Mouse (Mus musculus) heart, embryonic 16.5 days (tissue): ENCODE measurements around the gene Acsm5. TPM values are rescaled to one million over a fixed set of nuclear protein-coding genes. Genes with fewer than 3 reads are reported as not detected.

Experiments
- ATAC-seq: fragments of 200-750 bp; cut with Nextera tagmentation; replicated peaks from 2 replicates; pipeline ENCODE4 v1.8.0; 2017; ENCODE audit warnings: moderate number of reproducible peaks; ENCODE audit not compliant: insufficient read depth, low FRiP score; ENCODE audit errors: extremely low read depth
- H3K27ac ChIP-seq: fragments of 300-500 bp; sonication (generic); 2 replicates; pipeline ENCODE4 v1.5.1; 2014; ENCODE audit warnings: mild to moderate bottlenecking, low read length, control low read depth, moderate library complexity
- H3K27me3 ChIP-seq: fragments of 300-500 bp; sonication (generic); 2 replicates; pipeline ENCODE4 v1.6.1; 2014; ENCODE audit warnings: low read length, mixed read lengths; ENCODE audit not compliant: control insufficient read depth, insufficient read depth
- H3K36me3 ChIP-seq: fragments of 300-500 bp; sonication (generic); 2 replicates; pipeline ENCODE4 v1.6.1; 2014; ENCODE audit not compliant: control insufficient read depth, insufficient read depth
- H3K4me1 ChIP-seq: fragments of 300-500 bp; sonication (generic); 2 replicates; pipeline ENCODE4 v1.6.1; 2014; ENCODE audit warnings: low read length, mixed read lengths; ENCODE audit not compliant: control insufficient read depth, insufficient read depth
- H3K4me2 ChIP-seq: fragments of 300-500 bp; sonication (generic); 2 replicates; pipeline ENCODE4 v1.6.1; 2014; ENCODE audit warnings: low read depth, mild to moderate bottlenecking, control low read depth, low read length
- H3K4me3 ChIP-seq: fragments of 300-500 bp; sonication (generic); 2 replicates; pipeline ENCODE4 v1.5.1; 2014; ENCODE audit warnings: mild to moderate bottlenecking, control low read depth, low read length
- H3K9ac ChIP-seq: fragments of 300-500 bp; sonication (generic); 2 replicates; pipeline ENCODE4 v1.6.1; 2014; ENCODE audit warnings: low read length, control low read depth
- H3K9me3 ChIP-seq: fragments of 300-500 bp; sonication (generic); replicated peaks from 2 replicates; pipeline ENCODE4 v1.6.1; 2016; ENCODE audit warnings: low read length; ENCODE audit not compliant: control insufficient read depth
- WGBS: fragments of 180-500 bp; shearing (Covaris S2); extraction: QIAGEN DNeasy Blood & Tissue Kit; methylation state at CpG from one replicate; pipeline ENCODE4 v1.1.7; 2014; 5-methylcytosine and 5-hydroxymethylcytosine counted together
- polyA plus RNA-seq: library from polyadenylated mRNA; unstranded; fragments of >200 nt; fragmentation: Nextera tagmentation; extraction: Ambion mirVana; gene quantifications from 2 replicates; pipeline ENCODE4 v1.2.1, GENCODE M21; 2015

Acsm5 gene
- polyA plus RNA-seq = not detected in 2 replicates

DNA sequence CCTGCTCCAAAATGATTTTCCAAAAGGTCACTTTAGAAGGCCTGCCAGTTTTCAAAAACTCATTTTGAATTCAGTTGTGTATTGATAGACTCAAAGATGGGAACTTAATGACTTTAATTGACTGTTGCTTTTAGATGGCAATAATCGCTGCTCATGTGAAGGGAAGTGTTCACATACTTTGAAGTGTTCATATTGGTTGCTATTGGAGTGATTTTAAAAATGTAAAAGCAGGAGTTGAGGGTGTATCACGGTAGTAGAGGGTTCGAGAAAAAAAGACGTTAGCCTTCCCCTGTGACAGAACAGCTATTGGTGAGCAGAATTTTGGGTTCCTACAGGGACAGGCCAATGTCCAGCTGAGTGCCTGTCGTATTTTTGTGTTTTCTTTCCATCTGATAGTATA, at the start of gene Acsm5:
Gene Acsm5, plus strand, starts transcription at position 301 of the 400 bp plus-strand sequence.
- WGBS = 66% methylated on average over 5 of the region's 5 CpGs
- no peak within 1 kb of the TSS for H3K4me2 ChIP-seq
- H3K9me3 ChIP-seq = no peaks in the 10 kb centered on the region
- no peaks in the 10 kb centered on the region for H3K4me1 ChIP-seq
- no peaks in the 10 kb centered on the region for H3K27me3 ChIP-seq
- H3K27ac ChIP-seq = no peak within 1 kb of the TSS
- H3K4me3 ChIP-seq = no peak within 1 kb of the TSS
- H3K36me3 ChIP-seq = no peaks in the 10 kb centered on the region
- no peak for ATAC-seq
- H3K9ac ChIP-seq = no peak within 1 kb of the TSS

DNA sequence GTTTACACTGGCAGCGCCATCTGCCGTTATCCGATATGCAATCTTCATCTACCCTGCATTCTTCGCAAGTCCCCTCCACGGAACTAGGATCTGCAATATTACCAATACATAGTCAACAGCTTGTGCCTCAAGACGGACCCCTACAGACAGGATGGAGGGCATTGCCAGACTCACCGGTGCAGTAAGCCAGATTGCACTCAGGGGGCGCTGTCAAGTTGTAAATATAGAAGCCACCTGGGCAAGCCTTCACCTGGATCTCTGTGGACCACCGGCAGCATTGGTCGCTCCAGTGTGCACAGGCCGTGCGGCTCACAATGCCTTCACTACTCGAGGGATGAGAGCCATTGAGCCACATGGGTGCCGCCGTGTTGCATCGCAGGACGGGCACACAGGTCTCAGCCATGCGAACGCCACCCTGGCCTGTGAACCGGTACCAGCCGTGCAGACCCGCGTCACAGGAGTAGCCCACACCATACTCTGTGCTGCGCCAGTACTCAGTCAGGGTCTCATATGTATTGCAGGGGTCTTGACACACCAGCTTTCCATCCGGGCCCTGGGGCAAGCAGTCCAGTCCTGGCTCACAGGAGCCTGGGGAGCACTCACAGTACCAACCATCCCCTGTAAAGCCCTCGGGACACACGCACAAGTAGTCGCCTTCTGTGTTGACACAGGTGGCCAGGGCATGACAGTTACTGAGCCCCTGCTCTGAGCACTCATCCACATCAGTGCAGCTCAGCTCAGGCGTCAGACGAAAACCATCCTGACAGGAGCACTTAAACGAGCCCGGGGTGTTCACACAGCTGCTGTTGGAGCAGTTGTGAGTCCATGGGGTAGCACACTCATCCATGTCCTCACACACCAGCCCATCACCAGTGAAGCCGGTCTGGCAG, 42.5 kb upstream of the Acsm5 start:
- Histone ChIP-seq H3K9ac (no peak overlapping the region), H3K27me3 (no peaks in the 10 kb centered on the region), H3K9me3 (no peaks in the 10 kb centered on the region), H3K4me3 (no peak overlapping the region), H3K4me1 (no peaks in the 10 kb centered on the region), H3K27ac (no peak overlapping the region), H3K4me2 (no peak overlapping the region), H3K36me3 (no peaks in the 10 kb centered on the region)
- no peak for ATAC-seq
- 60% methylated on average over 33 of the region's 33 CpGs for WGBS

DNA sequence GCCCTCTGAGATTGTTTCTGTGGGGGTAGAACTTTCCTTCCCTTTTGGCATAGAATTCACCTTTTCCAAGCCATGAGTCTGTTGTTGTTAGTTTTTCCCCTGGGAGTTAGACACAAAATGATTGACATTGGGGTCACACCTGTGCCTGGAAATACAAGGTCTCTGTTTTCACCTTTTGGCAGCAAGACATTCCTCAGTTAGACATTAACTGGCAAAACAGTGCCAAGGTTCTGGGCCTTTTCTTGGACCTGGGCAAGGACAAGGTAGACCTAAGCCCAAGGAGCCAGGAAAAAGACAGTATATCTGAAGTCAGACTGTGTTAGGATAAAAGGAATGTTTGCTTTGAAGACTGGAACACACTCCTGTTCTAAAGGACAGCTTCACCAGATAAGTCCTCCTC, 40.0 kb upstream of the Acsm5 start, which contains the start of gene Umod:
Gene Umod, minus strand, starts transcription at position 27 of the 400 bp plus-strand sequence.
- Histone ChIP-seq H3K4me2 (no peak within 1 kb of the TSS), H3K9ac (no peak within 1 kb of the TSS), H3K9me3 (no peaks in the 10 kb centered on the region), H3K4me1 (no peaks in the 10 kb centered on the region), H3K27ac (no peak within 1 kb of the TSS), H3K36me3 (no peaks in the 10 kb centered on the region), H3K4me3 (no peak within 1 kb of the TSS), H3K27me3 (no peaks in the 10 kb centered on the region)
- ATAC-seq = no peak

DNA sequence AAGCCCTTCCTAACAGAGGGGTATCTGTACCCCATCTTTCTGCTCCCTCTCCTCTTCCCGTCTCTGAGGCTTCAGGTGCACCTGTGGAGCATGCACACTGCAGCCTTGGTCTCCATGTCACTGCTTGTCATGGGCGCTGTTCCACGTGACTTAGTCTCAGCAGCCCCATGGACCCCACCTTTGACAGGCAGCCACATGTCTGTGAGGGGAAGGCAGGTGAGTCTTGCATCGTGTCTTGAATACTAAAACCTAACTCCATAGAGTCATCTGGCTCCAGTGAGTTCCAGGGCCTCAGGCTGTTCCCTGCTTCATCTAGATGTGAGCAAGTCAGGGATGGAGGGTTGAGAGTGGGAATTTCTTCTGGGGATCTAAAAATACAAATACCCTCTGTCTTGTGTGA, 35.1 kb upstream of the Acsm5 start:
- WGBS = 73% methylated on average over 4 of the region's 4 CpGs
- no peak for ATAC-seq
- H3K4me2 ChIP-seq = no peak overlapping the region
- H3K36me3 ChIP-seq = no peaks in the 10 kb centered on the region
- H3K9me3 ChIP-seq = no peaks in the 10 kb centered on the region
- H3K27ac ChIP-seq = no peak overlapping the region
- no peaks in the 10 kb centered on the region for H3K27me3 ChIP-seq
- H3K4me1 ChIP-seq = no peaks in the 10 kb centered on the region
- H3K4me3 ChIP-seq = no peak overlapping the region
- no peak overlapping the region for H3K9ac ChIP-seq

DNA sequence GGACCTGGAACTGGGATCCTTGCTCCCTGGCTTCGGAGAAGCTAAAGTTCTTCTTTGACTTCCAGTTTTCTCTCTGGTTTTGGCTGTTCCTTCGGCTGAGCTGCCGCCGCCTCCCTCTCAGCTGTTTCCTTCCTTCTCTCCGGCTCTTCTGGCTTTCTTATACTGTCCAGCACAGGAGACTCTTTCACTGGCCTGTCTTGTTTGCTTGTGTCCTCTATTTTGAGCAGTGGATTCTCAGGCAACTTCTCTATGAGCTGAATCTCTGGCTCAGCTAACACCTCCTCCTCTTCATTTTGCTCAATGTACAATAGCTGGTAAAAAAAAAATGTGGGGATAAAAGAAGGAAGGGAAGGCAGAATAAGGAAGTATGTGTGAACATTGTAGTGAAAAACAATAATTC, 32.6 kb upstream of the Acsm5 start:
- H3K4me3 ChIP-seq = no peak overlapping the region
- no peak overlapping the region for H3K4me2 ChIP-seq
- no peak for ATAC-seq
- H3K9me3 ChIP-seq = no peaks in the 10 kb centered on the region
- H3K36me3 ChIP-seq = no peaks in the 10 kb centered on the region
- no peak overlapping the region for H3K27ac ChIP-seq
- 81% methylated on average over 5 of the region's 5 CpGs for WGBS
- no peaks in the 10 kb centered on the region for H3K4me1 ChIP-seq
- H3K9ac ChIP-seq = no peak overlapping the region
- no peaks in the 10 kb centered on the region for H3K27me3 ChIP-seq

DNA sequence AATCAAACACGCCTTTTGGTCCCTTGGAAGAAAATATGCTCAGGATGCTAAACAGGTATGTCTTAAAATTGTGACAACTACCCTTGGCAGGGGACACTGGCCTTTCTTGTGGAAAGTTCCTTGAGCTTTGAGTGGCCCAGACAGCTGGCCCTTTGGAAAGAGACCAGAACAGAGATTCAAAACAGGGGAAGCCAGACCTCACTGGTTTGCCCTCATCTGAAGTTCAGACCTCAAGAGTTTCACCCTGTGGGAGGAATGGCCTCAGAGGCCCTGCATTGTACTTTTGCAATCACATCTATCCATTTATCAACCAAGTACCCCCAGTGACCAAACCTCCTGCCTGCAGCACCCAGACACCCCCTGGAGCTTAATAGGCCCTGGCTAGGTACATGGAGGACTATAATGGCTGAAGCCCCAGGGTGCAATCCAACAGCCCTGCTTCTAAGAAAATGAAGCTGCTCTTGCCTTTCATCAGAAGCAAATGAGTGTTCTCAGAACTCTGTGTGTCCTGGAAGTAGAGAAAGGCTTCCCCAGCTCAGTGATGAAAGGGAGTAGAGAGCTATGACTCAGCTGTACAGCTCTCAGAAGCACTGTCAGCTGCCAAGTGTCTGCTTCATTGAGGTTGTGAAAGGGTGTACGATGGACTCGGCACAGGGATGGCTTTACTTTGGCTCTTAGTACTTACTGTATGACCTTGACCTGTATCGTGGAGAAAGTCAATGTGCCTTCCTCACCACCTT, 29.1 kb upstream of the Acsm5 start:
- Histone ChIP-seq H3K27me3 (no peaks in the 10 kb centered on the region), H3K4me2 (no peak overlapping the region), H3K4me3 (no peak overlapping the region), H3K4me1 (no peaks in the 10 kb centered on the region), H3K27ac (no peak overlapping the region), H3K36me3 (no peaks in the 10 kb centered on the region), H3K9me3 (no peaks in the 10 kb centered on the region), H3K9ac (no peak overlapping the region)
- 77% methylated on average over 4 of the region's 4 CpGs for WGBS
- no peak for ATAC-seq

DNA sequence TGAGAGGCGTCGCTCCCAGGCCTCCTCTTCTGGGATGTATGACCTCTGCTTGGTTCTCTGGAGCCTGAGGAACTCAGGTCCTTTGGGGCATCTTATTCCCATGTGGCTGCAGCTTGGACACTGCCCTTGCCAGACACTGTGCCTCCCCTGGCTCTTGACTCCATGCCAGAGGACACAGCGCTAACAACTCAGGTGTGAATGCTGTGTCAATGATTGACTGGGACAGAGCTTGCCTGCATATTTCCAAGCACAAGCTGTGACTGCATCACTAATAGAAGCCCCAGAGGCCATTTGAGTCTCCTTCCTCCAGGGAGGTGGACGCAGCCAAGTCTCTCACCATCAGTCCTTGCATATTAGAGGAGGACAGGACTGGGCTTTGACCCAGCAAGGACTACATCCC, 8.1 kb upstream of the Acsm5 start:
- Histone ChIP-seq H3K9me3 (no peaks in the 10 kb centered on the region), H3K4me2 (no peak overlapping the region), H3K27me3 (no peaks in the 10 kb centered on the region), H3K4me1 (no peaks in the 10 kb centered on the region), H3K36me3 (no peaks in the 10 kb centered on the region), H3K9ac (no peak overlapping the region), H3K4me3 (no peak overlapping the region), H3K27ac (no peak overlapping the region)
- 86% methylated on average over 4 of the region's 4 CpGs for whole genome bisulfite sequencing
- ATAC-seq = no peak

DNA sequence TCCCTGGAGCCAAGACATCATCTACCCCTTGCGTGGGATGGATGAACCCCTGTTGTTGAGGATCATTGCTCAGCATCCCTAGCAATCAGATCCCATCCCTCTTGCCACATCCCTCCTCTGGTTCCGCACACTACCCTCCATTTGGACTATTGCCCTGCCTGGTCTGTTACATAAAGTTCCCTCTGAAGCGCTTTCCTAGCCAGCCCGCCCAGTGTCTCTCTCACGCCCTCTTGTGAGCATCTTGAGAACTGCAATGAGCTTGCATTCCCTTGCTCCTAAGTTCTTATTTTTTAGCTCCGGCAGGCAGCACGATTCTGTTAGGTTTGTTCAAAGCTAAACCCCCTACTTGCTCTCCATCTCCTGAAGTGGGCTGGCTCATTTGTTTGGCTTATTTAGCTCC, 6.2 kb upstream of the Acsm5 start:
- no peak overlapping the region for H3K4me3 ChIP-seq
- no peak overlapping the region for H3K27ac ChIP-seq

More for the DNA sequence above, 6.2 kb upstream of the Acsm5 start:
- WGBS = 28% methylated on average over 7 of the region's 7 CpGs
- Histone ChIP-seq H3K36me3 (no peaks in the 10 kb centered on the region), H3K9ac (no peak overlapping the region), H3K4me1 (no peaks in the 10 kb centered on the region), H3K9me3 (no peaks in the 10 kb centered on the region), H3K27me3 (no peaks in the 10 kb centered on the region), H3K4me2 (no peak overlapping the region)
- no peak for ATAC-seq
